Mouse (Mus musculus): ENCODE results near the gene Tubb4b. TPM values are rescaled to one million over a fixed set of nuclear protein-coding genes. Genes with fewer than 3 reads are reported as not detected.

The Tubb4b gene
- polyA plus RNA-seq, 1 experiment = 209 TPM

DNA sequence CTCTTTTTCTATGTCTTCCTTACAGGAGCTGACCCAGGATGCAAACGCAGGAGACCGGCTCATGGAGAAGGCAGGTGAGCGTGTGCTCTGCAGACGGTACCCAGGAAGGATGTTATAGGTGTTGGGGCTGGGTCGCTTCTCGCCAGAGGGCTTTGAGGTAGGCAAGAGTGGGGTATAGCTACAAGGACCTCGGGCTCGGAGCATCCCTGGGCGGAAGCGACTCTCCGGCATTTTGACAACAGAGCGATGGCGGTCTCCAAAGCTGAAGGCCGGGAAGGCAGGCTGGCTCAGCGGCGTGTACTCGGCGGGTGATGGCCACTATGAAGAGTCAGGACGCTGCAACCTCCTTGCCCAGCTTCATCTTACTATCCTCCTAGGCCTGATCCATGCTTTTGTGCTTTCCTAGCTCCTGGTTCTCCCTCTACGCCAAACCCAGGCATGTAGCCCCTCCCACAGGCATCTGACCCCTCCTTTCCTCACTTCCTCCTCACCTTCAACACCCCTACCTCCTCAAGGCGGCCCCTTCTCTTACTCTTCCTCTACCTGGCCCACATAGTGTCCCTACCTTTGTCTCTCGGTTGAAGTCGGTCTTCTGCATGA, 11.1 kb downstream of the Tubb4b start:
- no peak overlapping the region for H3K27ac ChIP-seq (ENCODE audit: insufficient read depth, low read length)
- TF ChIP-seq CTCF (IDR thresholded peaks at IDR 0.05; ENCODE audit: borderline replicate concordance, insufficient read depth, low read length) (no peak), POLR2A (IDR thresholded peaks at IDR 0.05; ENCODE audit: low read depth, low read length) (no peak)
- no peak overlapping the region for H3K4me3 ChIP-seq (ENCODE audit: insufficient read depth, low read length)
- no peaks in the 10 kb centered on the region for H3K4me1 ChIP-seq (ENCODE audit: control insufficient read depth, insufficient read depth, low read length)

DNA sequence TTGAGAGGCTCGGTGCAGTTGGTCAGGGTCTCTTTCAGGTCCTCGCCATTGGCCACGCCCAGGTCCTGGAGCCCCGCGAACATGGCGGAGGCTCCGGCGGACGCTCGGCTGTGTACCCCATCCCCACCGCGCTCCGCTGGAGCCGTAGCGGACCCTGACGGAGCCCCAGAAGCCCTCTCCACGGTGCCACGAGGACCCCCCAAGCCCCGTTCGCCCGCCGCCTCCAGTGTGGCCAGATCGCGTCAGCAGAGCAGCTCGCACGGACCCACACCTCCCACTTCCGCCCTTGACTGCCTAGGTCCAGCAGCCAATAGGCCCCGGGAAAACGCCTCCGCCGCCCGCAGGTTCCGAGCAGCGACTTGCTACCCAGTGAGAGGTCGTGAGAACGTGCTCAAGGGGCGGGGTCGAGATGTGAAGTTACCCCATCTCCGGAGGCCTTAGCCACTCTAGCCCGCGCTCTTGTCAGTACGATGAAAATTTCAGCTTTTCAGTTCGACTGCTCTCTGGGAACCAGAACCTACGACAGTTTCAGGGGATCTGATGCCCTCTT, 13.3 kb downstream of the Tubb4b start, which contains the start of gene Nelfb:
TSS of gene Nelfb (minus strand) at position 369 of the 550 bp plus-strand sequence.
- H3K4me3 ChIP-seq (ENCODE audit: insufficient read depth, low read length) = peak within 1 kb of the TSS; percentile 81
- TF ChIP-seq CTCF (IDR thresholded peaks at IDR 0.05; ENCODE audit: borderline replicate concordance, insufficient read depth, low read length) = no peak
- TF ChIP-seq POLR2A (IDR thresholded peaks at IDR 0.05; ENCODE audit: low read depth, low read length) = peak; percentile 83
- H3K27ac ChIP-seq (ENCODE audit: insufficient read depth, low read length) = peak within 1 kb of the TSS; percentile 31; the same call in 1 of the 2 replicates
- H3K4me1 ChIP-seq (ENCODE audit: control insufficient read depth, insufficient read depth, low read length) = no peaks in the 10 kb centered on the region

DNA sequence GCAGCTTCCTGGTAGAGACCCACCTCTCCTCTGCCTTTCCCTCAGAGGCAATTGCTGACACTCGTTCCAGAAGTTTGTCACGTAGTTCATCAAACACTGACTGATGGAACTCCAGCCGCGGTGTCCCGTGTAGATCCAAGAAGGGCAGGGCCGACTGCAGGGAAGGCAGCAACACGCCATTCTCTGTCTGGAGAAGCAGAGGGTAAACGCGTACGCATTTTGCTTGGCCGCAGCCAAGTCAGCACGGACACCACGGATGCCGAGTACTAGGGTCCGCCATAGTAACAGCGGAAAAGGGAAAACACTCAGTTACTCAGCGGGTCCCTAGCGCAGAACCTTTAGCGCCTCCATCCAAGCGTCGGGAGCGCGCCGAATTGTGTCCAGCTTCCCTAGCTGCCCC, 13.8 kb downstream of the Tubb4b start:
- no peaks in the 10 kb centered on the region for H3K4me1 ChIP-seq (ENCODE audit: control insufficient read depth, insufficient read depth, low read length)
- H3K4me3 ChIP-seq (ENCODE audit: insufficient read depth, low read length) = peak overlapping the region; percentile 81
- TF ChIP-seq POLR2A (IDR thresholded peaks at IDR 0.05; ENCODE audit: low read depth, low read length) (no peak), CTCF (IDR thresholded peaks at IDR 0.05; ENCODE audit: borderline replicate concordance, insufficient read depth, low read length) (no peak)
- H3K27ac ChIP-seq (ENCODE audit: insufficient read depth, low read length) = peak overlapping the region; percentile 31; the same call in 1 of the 2 replicates

DNA sequence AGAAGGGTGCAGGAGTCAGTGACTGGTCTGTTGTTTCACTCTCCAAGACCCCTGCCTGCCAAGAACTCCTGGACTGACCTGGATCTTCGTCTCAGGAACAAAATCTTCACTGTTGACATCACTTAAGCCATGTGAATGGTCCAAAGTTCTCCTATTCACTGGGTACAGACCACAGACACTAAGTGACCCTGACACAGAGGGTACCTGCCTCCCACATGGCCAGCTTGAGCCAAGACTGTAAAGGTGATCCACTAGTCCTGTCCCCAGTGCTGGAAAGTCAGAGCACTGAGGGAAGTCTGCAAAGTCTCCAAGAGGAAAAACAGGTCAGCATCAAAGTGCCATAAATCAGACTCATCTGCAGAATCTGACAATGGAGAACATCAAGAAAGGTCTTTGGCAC, 16.9 kb downstream of the Tubb4b start:
- no peak overlapping the region for H3K4me3 ChIP-seq (ENCODE audit: insufficient read depth, low read length)
- TF ChIP-seq CTCF (IDR thresholded peaks at IDR 0.05; ENCODE audit: borderline replicate concordance, insufficient read depth, low read length) = no peak
- no peak for TF ChIP-seq POLR2A (IDR thresholded peaks at IDR 0.05; ENCODE audit: low read depth, low read length)
- H3K4me1 ChIP-seq (ENCODE audit: control insufficient read depth, insufficient read depth, low read length) = no peaks in the 10 kb centered on the region
- no peak overlapping the region for H3K27ac ChIP-seq (ENCODE audit: insufficient read depth, low read length)

DNA sequence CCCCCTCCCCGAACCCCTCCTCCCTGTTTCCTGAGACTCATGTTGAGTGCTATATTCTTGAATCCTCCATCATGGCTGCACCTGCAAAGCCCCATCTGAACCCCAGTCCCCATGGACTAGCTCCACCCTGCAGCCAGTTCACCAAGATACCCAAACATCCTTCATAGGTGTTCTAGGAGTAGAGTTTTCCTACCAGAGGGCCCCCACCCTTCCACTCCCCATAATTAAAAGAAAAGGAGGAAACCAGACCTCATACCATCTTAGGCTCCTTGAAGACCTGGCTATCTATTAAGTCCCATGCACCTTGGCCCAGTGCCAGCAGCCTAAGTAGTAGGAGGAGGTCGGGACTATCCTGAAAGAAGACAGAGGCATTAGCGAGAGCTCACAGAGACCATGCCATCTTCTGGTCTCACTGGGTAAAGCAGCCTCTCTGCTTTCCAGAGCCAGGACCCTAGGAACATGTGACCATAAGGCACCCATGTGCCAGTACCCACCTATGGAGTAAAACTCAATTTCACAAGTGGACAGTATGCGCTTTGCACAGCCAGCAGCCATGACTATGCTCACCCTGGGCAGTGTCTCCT, 20.8 kb downstream of the Tubb4b start:
- TF ChIP-seq CTCF (IDR thresholded peaks at IDR 0.05; ENCODE audit: borderline replicate concordance, insufficient read depth, low read length) (no peak), POLR2A (IDR thresholded peaks at IDR 0.05; ENCODE audit: low read depth, low read length) (no peak)
- H3K4me3 ChIP-seq (ENCODE audit: insufficient read depth, low read length) = no peak overlapping the region
- peaks cover 6% of the 10 kb centered on the region for H3K4me1 ChIP-seq (ENCODE audit: control insufficient read depth, insufficient read depth, low read length)
- H3K27ac ChIP-seq (ENCODE audit: insufficient read depth, low read length) = no peak overlapping the region

DNA sequence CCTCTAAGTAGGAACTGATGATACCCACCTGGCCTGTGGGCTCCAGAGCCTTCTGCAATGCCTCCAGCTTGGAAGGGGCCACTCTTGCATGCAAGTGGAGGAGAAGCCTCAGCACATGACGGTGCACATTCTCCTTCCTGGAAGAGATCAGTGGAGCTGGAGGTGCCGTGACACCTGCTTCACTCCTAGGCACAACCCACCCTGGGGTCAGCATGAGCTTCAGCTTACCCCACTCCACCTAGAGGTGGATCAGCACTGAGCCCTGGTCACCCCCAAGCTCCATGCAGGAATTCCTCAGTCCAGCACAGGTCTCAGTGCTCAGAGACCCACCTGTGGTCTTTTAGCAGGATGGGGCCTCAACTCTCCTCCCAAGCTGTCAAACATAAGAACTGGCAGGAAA, 23.9 kb downstream of the Tubb4b start:
- H3K4me1 ChIP-seq (ENCODE audit: control insufficient read depth, insufficient read depth, low read length) = peaks cover 6% of the 10 kb centered on the region
- TF ChIP-seq POLR2A (IDR thresholded peaks at IDR 0.05; ENCODE audit: low read depth, low read length) (no peak), CTCF (IDR thresholded peaks at IDR 0.05; ENCODE audit: borderline replicate concordance, insufficient read depth, low read length) (no peak)
- H3K4me3 ChIP-seq (ENCODE audit: insufficient read depth, low read length) = no peak overlapping the region
- no peak overlapping the region for H3K27ac ChIP-seq (ENCODE audit: insufficient read depth, low read length)

DNA sequence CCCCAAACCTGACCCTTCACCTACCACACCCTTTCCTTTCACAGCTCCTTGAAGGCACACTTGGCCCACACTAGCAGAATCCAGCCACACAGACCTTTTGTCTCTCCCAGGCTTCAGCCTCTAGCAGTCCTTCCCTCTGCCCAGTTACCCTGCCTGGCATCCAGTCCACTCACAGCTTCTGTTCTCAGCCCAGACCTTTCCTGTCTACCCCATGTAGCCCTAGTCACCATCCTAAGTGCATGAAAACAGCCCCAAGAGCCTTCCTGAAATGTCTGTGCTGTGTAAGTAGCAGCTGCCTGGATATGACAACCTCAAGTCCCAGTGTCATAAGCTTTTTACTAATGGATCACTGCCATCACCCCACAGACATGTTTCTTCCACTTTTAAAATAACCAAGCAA, 26.6 kb downstream of the Tubb4b start:
- H3K4me3 ChIP-seq (ENCODE audit: insufficient read depth, low read length) = no peak overlapping the region
- peaks cover 18% of the 10 kb centered on the region for H3K4me1 ChIP-seq (ENCODE audit: control insufficient read depth, insufficient read depth, low read length)
- no peak for TF ChIP-seq CTCF (IDR thresholded peaks at IDR 0.05; ENCODE audit: borderline replicate concordance, insufficient read depth, low read length)
- TF ChIP-seq POLR2A (IDR thresholded peaks at IDR 0.05; ENCODE audit: low read depth, low read length) = no peak
- no peak overlapping the region for H3K27ac ChIP-seq (ENCODE audit: insufficient read depth, low read length)

DNA sequence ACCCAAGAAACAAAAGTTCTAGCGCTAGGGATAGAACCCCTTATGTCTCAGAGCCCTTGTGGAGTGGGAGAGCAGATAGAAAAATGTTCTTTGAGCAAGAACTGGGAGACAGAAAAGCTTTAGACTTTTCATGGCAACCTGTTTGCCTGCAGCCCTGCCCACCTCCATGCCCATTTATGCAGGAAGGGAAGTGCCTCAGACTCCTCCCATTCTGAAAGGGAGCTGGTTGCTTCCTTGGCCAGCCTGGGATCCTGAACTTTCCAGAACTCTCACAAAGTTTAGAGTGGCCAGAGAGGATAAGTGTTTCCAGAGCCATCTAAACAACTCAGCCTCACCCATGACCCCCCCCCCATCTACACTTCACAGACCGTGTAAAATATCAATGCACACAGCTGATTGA, 27.3 kb downstream of the Tubb4b start:
- H3K27ac ChIP-seq (ENCODE audit: insufficient read depth, low read length) = peak overlapping the region; percentile 53
- no peak for TF ChIP-seq CTCF (IDR thresholded peaks at IDR 0.05; ENCODE audit: borderline replicate concordance, insufficient read depth, low read length)
- TF ChIP-seq POLR2A (IDR thresholded peaks at IDR 0.05; ENCODE audit: low read depth, low read length) = no peak
- peaks cover 18% of the 10 kb centered on the region for H3K4me1 ChIP-seq (ENCODE audit: control insufficient read depth, insufficient read depth, low read length)
- no peak overlapping the region for H3K4me3 ChIP-seq (ENCODE audit: insufficient read depth, low read length)

DNA sequence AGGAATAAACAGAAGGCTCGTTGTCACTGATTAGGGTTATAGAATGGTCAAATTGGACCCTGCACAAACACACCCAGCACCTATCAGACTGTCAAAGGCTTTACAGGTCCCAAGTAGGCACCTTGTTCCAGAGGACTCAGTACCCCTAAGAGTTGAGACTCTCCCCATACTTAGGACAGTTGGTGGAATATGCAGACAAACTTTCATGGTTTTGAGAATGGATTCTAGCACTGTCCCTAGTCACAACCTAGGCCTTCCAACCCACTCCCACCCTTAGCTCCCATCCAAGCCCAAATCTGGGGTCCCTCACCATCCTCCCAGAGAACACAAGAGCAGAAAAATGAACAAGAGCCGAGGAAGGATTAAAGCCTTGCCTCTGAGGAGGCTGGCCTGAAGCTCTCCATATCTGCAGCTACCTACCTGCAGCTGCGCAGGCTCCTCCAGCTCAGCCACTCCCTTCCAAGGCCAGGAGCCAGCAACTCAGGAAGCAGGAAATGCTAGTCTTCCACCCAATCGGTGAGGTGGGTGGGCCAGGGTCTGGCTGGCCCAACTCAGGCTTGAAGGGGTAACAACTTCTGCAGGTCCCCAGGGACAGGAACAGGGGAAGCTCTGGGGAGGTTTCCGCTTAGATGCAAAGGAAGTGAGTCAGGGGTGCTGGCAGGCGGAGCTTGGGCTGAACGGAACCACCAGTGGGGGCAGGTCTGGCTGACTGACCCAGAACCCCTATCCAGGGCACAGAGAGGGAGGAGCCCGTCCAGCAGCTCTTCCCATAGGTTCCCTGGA, 28.1 kb downstream of the Tubb4b start, which contains the start of gene Tor4a:
TSS of gene Tor4a (minus strand) at position 715 of the 783 bp plus-strand sequence.
- H3K4me3 ChIP-seq (ENCODE audit: insufficient read depth, low read length) = peak within 1 kb of the TSS; percentile 42
- no peak for TF ChIP-seq CTCF (IDR thresholded peaks at IDR 0.05; ENCODE audit: borderline replicate concordance, insufficient read depth, low read length)
- TF ChIP-seq POLR2A (IDR thresholded peaks at IDR 0.05; ENCODE audit: low read depth, low read length) = peak; percentile 58
- H3K4me1 ChIP-seq (ENCODE audit: control insufficient read depth, insufficient read depth, low read length) = peaks cover 18% of the 10 kb centered on the region
- H3K27ac ChIP-seq (ENCODE audit: insufficient read depth, low read length) = peak within 1 kb of the TSS; percentile 53

Data from embryonic fibroblast, embryonic 13.5 days (primary cell).